Mouse (Mus musculus) T-helper 1 cell (primary cell): ENCODE measurements around the gene Ggcx.
"Not testable (repeated sequence)": the region's sequence is repeated elsewhere in the genome, so short reads cannot be mapped to it uniquely, and the experiment has no call there.

Source experiments
- in situ Hi-C: fragments of 300-600 bp; cut with MboI, MseI; formaldehyde crosslinking; loops from one replicate; pipeline ENCODE4 v1.15.1; 2025; ENCODE audit warnings: high pct_unique_total_duplicates

Gene Ggcx

DNA sequence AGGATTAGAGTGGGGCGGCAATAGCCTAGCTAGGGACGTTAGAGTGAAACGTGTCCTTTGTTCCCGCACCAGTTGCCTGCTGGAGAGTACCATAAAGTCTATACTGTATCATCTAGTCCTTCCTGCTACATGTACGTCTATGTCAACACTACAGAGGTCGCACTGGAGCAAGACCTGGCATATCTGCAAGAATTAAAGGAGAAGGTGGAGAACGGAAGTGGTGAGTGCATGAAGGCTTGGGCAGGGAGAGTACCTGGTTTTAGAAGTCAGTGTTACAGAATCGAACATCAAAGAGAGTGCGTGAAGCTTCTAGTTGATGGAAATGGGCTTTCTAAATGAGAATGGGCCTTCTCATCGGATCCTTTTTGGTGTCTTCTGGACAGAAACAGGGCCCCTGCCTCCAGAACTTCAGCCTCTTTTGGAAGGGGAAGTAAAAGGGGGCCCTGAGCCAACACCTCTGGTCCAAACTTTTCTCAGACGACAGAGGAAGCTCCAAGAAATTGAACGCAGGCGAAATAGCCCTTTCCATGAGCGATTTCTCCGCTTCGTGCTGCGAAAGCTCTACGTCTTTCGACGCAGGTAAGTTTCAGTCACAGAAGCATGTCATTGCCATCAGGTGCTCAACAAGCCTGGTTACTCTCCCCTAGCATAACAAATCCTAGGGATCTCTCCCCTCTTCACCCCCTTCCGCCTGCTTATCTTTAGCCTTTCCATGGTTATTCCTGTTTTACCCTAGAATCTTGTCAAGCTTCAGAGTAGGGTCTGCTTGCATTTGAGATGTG lies 15.1 kb downstream of the Ggcx start:
- in situ Hi-C loops = loop anchor here (5.0 kb wide), 2 partner anchors 108 to 133 kb away; no protein-coding TSS in a partner anchor

DNA sequence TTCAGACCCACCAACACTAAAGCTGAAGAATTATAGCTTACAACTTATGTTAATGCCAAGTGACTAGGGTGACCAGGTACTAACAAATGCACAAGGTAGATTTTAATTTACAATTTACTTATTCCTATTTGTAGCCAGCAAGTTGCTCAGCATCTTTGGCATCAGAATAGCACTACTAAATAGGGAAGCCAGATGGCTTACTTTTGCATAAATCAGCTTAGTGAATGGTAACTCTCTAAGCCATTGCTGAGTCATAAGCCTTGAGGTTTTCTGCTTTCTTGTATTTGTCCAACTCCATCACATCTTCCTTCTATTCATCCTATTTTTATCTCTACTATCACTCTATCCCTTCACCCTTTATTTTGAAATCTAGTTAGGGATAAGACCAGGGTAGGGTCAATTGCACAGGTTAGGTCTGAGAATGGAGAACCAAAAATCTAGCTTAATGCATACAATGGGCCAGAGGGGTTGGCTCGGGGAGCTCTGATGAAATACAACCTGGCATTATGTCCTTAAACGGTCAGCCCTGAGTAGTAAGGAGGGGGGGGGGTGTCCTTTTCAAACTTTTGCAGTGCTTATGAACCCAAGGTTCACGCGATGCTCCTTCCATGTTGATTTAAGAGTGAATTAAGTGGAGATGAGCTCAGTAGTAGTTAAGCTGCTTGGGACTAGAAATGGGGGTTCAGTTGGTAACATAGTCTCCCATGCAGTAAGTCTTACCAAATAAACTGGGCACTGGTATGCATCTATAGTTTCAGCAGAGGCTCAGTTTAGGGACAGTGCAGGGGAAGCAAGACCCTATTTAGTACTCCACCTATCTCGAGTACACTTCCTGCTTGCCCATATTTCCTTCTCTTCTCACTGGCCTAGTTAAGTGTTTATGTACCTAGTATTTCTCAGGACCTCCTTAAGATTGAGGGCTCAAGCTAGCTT lies 17.1 kb downstream of the Ggcx start:
- in situ Hi-C loops = no loop called here

GRCm38 (mm10) chr6:72432153-72432552 lies 18.0 kb downstream of the Ggcx start:
- in situ Hi-C loops = no loop called here

DNA sequence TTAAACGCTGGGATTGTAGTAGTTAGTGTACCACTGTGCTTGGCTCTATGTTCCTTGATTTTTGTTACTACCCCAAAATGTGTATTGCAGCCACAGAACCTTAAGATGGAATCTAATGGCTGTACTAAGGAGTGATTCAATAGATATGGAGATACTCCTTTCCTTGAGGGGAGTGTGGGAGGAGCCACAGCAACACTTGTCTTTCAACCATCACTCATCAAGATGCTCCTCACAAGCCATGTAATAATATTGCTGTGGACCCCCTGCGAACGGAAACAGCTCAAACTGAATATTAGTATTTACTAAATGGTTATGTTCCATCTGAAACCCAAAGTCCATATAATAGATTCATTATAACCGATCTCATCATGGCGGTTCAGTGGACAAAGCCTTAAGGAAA lies 24.1 kb downstream of the Ggcx start:
- in situ Hi-C loops = no loop called here

GRCm38 (mm10) chr6:72438862-72439354 lies 24.8 kb downstream of the Ggcx start:
- in situ Hi-C loops = no loop called here

DNA sequence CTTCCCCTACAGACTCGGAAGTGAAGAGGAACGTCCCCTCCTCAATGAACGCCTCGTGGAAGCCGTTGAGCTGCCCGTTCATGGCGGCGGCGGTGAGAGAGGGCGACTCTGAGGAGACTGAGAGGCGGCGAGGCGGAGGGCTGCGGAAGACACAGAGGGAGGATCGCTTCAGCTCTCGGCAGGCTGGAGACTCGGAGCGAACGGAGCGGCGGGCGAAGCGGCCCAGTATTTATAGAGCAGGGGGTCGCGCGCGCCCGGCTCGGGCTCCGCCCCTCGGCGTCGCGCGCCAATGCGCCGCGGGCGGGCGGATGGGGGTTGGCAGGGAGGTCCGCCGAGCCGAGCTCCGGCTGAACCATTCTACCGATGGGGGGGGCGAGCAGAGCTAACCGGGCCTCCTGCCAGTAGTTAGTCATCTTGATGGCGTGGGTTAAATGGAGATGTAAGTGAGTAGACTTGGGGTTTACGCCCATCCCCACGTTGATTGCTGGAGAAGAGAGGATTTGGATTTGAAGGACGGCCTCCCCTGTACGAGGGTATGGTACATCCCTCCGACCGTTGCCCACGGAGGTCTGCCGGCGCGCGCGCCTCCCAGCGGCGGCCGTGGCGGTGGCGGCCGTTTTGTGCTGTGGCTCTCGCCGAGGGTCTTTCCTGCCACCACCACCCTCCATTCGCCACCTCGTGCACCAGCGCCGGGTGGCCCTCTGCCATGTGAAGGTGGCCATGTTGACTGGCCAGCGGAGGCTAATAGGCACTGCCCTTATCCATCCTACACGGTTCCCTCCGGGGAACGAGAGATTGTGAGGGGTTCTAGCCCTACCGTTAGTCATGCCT lies 25.5 kb downstream of the Ggcx start, which contains the start of gene Mat2a:
Gene Mat2a (minus strand): TSS at position 204 of the 831 bp plus-strand sequence.
- in situ Hi-C loops = no loop called here

DNA sequence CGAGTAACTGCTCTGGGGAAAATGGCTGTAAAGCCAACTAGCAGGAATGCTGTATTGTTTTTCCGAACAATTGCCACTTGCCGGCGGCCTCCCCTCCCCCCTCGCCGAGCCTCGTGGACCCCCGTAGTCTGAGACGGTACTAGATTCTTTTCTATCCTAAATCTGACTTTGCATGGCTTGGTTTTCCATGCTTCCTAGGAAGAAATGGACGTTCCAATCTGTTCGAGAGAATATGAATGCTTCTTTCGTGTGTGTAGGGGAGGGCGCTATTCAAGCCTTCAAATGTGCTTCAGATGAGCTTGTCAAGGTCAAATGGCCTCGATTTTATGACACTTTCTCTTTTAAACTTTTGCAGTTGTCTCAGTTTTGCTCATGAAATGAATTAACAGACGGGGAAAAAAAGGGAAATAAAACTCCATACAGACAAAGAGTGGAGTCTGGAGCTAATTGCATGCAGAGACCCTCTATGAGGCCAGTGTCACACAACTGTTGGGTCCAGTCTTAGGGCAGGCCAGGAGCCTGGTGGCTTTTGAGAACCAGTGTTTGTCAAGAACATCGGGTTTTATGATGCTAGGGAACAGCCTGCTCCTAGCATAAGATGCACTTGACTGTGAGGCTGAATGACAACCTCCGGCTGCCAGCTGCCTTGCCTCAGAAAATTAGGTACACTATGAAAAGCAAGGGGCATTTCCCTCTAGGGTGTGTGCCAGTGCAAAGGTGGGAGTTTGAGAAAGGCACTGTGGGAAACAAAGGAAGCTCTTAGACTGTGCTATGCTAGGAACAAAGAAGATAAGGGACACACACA lies 26.3 kb downstream of the Ggcx start:
- in situ Hi-C loops = no loop called here

DNA sequence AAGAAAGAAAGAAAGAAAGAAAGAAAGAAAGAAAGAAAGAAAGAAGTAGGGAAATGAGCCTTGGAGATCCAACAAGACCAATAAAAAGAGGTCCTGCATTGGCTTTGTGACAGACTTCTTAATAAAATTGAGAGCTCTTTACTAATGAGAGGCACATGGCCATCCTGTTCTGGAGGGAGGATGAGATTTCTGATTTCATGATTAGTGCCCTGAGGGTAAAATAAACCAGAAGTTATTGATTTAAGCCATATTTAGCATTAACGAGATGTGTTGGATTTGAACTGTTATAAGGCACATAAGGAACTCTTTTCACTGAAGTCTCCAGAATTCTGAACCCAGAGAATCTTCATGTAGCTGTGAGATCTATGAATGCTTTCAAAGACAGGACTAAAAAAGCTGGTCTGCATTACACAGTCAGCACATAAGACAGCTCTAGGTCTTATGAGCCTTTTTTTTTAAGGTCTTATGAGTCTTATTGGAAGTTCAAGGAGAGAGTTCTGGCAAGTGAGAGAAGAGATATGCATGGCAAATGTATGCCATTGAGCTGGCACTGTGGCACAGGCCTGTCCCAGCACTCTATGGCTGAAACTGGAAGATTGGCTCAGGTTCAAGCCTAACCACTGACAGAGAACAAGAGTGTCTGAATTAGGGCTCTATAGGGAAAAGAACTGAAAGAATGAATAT lies 29.0 kb downstream of the Ggcx start:
- in situ Hi-C loops = no loop called here

DNA sequence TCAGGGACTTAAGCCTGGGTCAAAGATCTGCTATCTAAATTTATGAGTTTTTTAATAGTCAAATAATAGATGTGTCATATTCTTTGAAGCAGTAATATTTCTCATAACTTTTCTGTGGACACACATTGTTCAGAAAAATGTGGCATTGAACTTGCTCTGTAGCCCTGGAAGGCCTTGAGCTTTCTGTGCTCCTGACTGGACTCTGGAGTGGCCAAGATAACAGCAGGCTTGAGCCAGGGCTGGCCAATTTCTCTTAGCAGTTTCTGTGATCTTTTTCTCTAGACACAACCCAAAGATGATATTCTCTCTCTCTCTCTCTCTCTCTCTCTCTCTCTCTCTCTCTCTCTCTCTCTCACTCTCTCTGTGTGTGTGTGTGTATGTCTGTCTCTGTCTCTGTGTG lies 30.9 kb downstream of the Ggcx start:
- in situ Hi-C loops = no loop called here

DNA sequence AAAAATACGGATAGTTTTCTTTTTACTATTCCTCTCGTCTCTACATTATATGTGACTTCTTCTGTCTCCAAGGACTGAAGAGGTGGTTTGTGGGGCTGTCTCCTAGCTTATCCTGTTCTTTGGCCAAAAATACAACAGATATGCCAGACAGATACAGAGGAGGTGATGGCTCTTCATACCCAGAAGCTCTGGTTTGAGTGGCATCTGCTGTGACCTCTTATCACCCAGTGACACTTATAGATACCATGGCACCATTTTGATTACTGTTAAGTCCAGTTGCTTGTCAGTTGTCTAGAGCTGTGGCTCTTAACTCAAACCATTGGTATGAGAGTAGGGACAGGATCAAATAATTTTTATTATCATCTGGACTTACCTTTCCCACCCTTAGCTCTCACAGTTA lies 33.4 kb downstream of the Ggcx start:
- in situ Hi-C loops = no loop called here

DNA sequence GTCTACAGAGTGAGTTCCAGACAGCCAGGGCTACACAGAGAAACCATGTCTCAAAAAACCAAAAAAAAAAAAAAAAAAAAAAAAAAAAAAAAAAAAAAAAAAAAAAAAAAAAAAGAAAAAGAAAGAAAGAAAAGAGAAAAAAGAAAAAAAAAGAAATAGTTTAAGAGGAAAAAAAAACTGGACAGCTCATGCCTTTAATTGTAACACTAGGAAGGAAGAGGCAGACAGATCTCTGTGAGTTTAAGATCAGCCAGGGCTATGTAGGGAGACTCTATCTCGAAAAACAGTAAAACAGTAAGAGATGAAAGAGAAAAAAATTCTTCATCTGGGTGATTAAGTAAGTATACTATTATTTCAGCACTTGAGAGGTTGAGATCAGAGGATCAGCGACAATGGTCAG lies 37.7 kb downstream of the Ggcx start:
- in situ Hi-C loops = not testable (repeated sequence)

GRCm38 (mm10) chr6:72452329-72452728 lies 38.2 kb downstream of the Ggcx start:
- in situ Hi-C loops = no loop called here

DNA sequence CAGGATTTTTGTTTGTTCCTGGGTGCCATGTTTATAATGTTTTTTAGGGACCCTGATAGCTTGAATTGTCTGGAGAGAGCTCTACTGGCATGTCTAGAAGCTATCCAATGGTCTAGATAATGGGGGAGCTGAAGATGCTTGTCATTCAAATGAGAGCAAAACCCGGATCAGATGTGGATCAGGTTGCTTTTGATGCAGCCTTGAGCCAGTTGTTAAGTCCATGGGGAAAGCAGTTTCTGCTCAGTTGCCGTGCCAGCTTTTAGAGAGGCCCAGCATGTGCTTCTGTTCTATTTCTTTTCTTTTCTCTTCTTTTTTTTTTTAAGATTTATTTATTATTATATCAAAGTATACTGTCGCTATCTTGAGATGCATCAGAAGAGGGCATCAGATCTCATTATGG lies 39.5 kb downstream of the Ggcx start:
- in situ Hi-C loops = no loop called here

GRCm38 (mm10) chr6:72454072-72454746 lies 40.1 kb downstream of the Ggcx start:
- in situ Hi-C loops = no loop called here

DNA sequence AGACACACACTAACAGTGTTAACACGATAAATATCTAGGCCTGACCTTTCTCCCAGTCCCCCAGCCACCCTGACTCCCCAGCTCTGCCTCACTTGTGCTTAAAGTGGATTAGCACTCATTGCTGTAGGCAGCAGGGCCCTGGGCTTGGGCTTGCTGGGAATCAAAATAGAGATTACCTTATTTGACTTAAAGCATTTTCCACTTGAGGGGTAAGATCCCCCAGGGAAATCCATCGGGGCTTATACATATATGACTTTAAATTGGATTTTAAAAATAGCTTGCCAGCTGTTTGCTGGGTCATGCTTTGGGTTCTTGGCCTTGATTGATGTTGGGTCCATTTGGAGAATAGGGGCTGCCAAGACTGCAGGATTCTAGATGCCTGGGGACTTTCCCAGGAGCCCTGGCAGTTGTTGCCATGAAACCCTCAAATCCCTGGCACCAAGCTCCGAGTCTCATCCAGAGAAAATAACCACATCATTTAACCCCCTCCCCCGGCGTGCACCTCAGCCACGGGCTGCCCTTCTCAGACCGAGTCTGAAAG lies 40.8 kb downstream of the Ggcx start:
- in situ Hi-C loops = no loop called here

- in situ Hi-C loops = no loop called here
These were observed 42.5 kb downstream of the Ggcx start for GRCm38 (mm10) chr6:72456567-72456966.

DNA sequence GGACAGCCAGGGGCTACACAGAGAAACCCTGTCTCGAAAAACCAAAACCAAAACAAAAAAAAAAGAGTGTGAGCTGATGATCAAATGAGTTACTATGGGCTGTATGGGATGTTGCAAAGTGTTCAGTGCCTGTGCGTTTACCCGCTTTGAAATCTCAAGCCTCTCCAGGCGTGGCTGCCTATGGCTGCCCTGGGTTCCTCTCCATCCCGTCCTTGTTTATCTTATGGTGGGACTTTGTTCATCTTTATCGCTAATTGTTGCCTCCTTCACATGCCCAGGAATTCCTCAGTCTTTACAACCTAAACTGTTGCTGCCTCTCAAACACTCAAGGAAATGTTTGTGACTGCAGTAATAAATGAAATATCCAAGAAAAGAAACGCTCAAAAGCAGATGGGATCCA lies 44.3 kb downstream of the Ggcx start:
- in situ Hi-C loops = no loop called here

DNA sequence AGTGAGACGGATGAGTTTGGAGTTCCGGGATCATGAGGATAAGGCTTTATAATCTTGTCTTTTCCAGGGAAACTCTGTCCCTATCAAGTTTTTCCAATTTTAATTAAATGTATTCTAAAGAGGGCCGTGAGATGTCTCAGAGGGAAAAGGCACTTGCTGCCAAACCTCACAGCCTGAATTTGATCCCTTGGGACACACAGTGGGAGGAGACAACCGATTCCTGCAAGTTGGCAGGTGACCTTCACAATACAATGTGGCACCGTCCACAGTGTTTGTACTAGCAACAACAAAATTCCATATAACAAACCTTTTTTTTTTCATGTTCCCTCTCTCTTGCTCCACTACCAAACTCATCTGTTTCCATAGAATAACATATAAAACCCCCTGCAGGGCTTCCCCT lies 44.8 kb downstream of the Ggcx start:
- in situ Hi-C loops = no loop called here
